Mouse (Mus musculus) heart, embryonic 11.5 days (tissue): ENCODE results near the gene Mettl8. TPM values are rescaled to one million over a fixed set of nuclear protein-coding genes. Genes with fewer than 3 reads are reported as not detected.

Experiments
- ATAC-seq: fragments of 200-750 bp; cut with Nextera tagmentation; replicated peaks from 2 replicates; pipeline ENCODE4 v1.8.0; 2017; ENCODE audit warnings: moderate library complexity; ENCODE audit not compliant: insufficient number of reproducible peaks, low FRiP score, low TSS enrichment
- H3K27ac ChIP-seq: fragments of 300-500 bp; sonication (generic); 2 replicates; pipeline ENCODE4 v1.5.1; 2014; ENCODE audit warnings: mild to moderate bottlenecking, low read depth, low read length
- H3K27me3 ChIP-seq: fragments of 300-500 bp; sonication (generic); 2 replicates; pipeline ENCODE4 v1.6.1; 2014; ENCODE audit warnings: mild to moderate bottlenecking, low read length, mixed read lengths; ENCODE audit not compliant: control insufficient read depth, insufficient read depth
- H3K36me3 ChIP-seq: fragments of 300-500 bp; sonication (generic); 2 replicates; pipeline ENCODE4 v1.6.1; 2014; ENCODE audit warnings: mild to moderate bottlenecking, low read length, moderate library complexity, mixed read lengths; ENCODE audit not compliant: control insufficient read depth, insufficient read depth
- H3K4me1 ChIP-seq: fragments of 300-500 bp; sonication (generic); 2 replicates; pipeline ENCODE4 v1.6.1; 2014; ENCODE audit warnings: low read length; ENCODE audit not compliant: control insufficient read depth, insufficient read depth
- H3K4me2 ChIP-seq: fragments of 300-500 bp; sonication (generic); 2 replicates; pipeline ENCODE4 v1.6.1; 2014; ENCODE audit warnings: mild to moderate bottlenecking, moderate library complexity
- H3K4me3 ChIP-seq: fragments of 300-500 bp; sonication (generic); 2 replicates; pipeline ENCODE4 v1.5.1; 2014; ENCODE audit warnings: low read depth, low read length
- H3K9ac ChIP-seq: fragments of 300-500 bp; sonication (generic); 2 replicates; pipeline ENCODE4 v1.6.1; 2014; ENCODE audit warnings: mild to moderate bottlenecking, low read depth, low read length, moderate library complexity
- H3K9me3 ChIP-seq: fragments of 300-500 bp; sonication (generic); replicated peaks from 2 replicates; pipeline ENCODE4 v1.6.1; 2016; ENCODE audit warnings: low read length; ENCODE audit not compliant: control insufficient read depth
- WGBS: fragments of 180-500 bp; shearing (Covaris S2); extraction: QIAGEN DNeasy Blood & Tissue Kit; methylation state at CpG from one replicate; pipeline ENCODE4 v1.1.7; 2014; ENCODE audit not compliant: insufficient replicate concordance; 5-methylcytosine and 5-hydroxymethylcytosine counted together
- polyA plus RNA-seq: library from polyadenylated mRNA; unstranded; fragments of >200 nt; fragmentation: Nextera tagmentation; extraction: Ambion mirVana; gene quantifications from 2 replicates; pipeline ENCODE4 v1.2.1, GENCODE M21; 2014

The Mettl8 gene
- polyA plus RNA-seq, 1 experiment from 2014 or later: 15.5 TPM

GRCm38 (mm10) chr2:70989201-70990191, 65.9 kb downstream of the Mettl8 start:
- Histone ChIP-seq H3K36me3 (no peaks in the 10 kb centered on the region), H3K4me2 (peak overlapping the region; percentile 62), H3K4me1 (peaks cover 18% of the 10 kb centered on the region), H3K27me3 (no peaks in the 10 kb centered on the region), H3K4me3 (peak overlapping the region; percentile 2; the same call in 1 of the 2 replicates), H3K9me3 (no peaks in the 10 kb centered on the region; the same call in 1 of the 2 replicates), H3K27ac (peak overlapping the region; percentile 92), H3K9ac (peak overlapping the region; percentile 54)
- ATAC-seq: peak; percentile 73
- 32% methylated on average over 17 of the region's 17 CpGs for WGBS

DNA sequence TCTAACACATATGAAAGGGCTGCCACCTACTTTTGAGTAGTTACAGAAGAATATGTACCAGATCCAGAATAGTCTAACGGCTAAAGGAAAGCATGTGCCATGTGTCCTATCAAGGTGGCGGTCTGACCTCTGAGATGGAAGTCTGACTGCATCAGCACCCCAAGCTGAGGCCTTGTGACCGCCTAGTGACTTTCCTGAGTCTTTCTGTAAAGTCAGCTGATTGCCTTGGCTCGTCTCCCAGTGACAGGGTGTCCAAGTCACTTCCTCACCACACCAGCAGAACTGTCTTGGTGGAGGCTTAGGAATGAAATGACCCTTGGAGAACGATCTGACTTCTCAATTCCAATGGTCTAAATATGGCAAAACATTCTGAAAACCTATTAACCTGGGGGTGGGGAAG, 77.1 kb downstream of the Mettl8 start:
- Histone ChIP-seq H3K36me3 (no peaks in the 10 kb centered on the region), H3K4me3 (no peak overlapping the region), H3K27ac (no peak overlapping the region), H3K9me3 (no peaks in the 10 kb centered on the region; the same call in 1 of the 2 replicates), H3K9ac (no peak overlapping the region), H3K27me3 (no peaks in the 10 kb centered on the region), H3K4me1 (peaks cover 3% of the 10 kb centered on the region; the same call in 1 of the 2 replicates), H3K4me2 (no peak overlapping the region)
- WGBS: 80% methylated on average over 5 of the region's 5 CpGs
- ATAC-seq: no peak

DNA sequence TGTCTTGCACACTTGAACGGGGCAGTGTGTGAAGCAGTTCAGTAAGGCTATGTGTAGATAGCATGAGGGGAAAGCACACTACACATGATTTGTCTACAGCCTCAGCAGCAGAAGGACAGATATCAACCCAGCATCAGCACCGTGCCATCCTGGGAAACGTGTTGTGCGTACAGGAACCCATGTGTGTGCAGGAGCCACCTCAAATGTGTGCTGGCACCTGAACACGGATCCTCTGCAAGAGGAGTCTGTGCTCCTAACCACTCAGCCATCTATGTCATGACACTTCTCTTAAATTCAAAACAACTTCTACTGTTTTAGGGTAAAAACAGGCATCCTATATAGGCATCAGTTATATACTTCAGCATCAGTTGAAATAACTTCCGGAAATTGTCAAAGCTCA, 80.6 kb downstream of the Mettl8 start:
- no peaks in the 10 kb centered on the region for H3K36me3 ChIP-seq
- no peak overlapping the region for H3K27ac ChIP-seq
- WGBS: 91% methylated on average over 6 of the region's 6 CpGs
- H3K27me3 ChIP-seq: no peaks in the 10 kb centered on the region
- H3K4me1 ChIP-seq: peaks cover 6% of the 10 kb centered on the region; the same call in 1 of the 2 replicates
- no peak overlapping the region for H3K4me3 ChIP-seq
- H3K9me3 ChIP-seq: no peaks in the 10 kb centered on the region
- H3K4me2 ChIP-seq: no peak overlapping the region
- ATAC-seq: no peak
- H3K9ac ChIP-seq: no peak overlapping the region

GRCm38 (mm10) chr2:70972795-70973518, 82.4 kb downstream of the Mettl8 start:
- no peak overlapping the region for H3K4me2 ChIP-seq
- no peaks in the 10 kb centered on the region for H3K9me3 ChIP-seq
- H3K27ac ChIP-seq: no peak overlapping the region
- peaks cover 5% of the 10 kb centered on the region; the same call in 1 of the 2 replicates for H3K4me1 ChIP-seq
- H3K36me3 ChIP-seq: no peaks in the 10 kb centered on the region
- H3K9ac ChIP-seq: no peak overlapping the region
- no peak overlapping the region for H3K4me3 ChIP-seq
- WGBS: 63% methylated on average over 16 of the region's 16 CpGs
- no peak for ATAC-seq
- H3K27me3 ChIP-seq: no peaks in the 10 kb centered on the region

DNA sequence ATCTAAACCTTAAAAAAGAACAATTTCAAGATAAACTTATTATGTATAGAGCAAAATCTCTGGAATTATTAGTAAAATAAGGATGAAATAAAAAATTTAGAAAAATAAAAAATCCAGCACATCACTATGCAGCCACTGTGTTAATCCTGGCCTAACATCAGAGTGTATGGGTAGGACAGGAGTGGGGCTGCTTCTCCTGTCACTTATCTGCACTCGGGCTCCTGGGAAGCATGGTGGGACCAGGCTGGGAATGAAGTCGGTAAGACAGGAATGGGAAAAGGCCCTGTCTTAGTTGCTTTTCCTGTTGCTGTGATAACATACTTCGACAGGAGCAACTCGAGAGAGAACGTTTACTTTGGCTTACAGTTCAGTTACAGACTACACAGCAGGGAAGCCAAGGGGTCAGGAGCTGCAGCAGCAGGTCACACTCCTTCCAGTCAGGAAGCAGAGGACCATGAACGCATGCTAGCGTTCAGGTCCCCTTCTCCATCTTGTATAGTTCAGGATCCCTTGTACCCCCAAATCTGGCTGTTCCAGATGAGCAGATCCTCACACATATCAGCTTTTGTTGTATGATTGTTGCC, 85.1 kb downstream of the Mettl8 start:
- Histone ChIP-seq H3K9ac (no peak overlapping the region), H3K27ac (peak overlapping the region; percentile 65; the same call in 1 of the 2 replicates), H3K4me3 (no peak overlapping the region), H3K27me3 (no peaks in the 10 kb centered on the region), H3K4me1 (peaks cover 5% of the 10 kb centered on the region; the same call in 1 of the 2 replicates), H3K36me3 (no peaks in the 10 kb centered on the region), H3K9me3 (no peaks in the 10 kb centered on the region), H3K4me2 (no peak overlapping the region)
- peak; percentile 46 for ATAC-seq
- 29% methylated on average over 7 of the region's 7 CpGs for WGBS

- Histone ChIP-seq H3K27me3 (no peaks in the 10 kb centered on the region), H3K9ac (no peak overlapping the region), H3K27ac (no peak overlapping the region), H3K4me1 (peaks cover 5% of the 10 kb centered on the region; the same call in 1 of the 2 replicates), H3K9me3 (no peaks in the 10 kb centered on the region), H3K4me3 (no peak overlapping the region), H3K36me3 (no peaks in the 10 kb centered on the region), H3K4me2 (no peak overlapping the region)
- no peak for ATAC-seq
- 76% methylated on average over 2 of the region's 2 CpGs for WGBS
Measured at GRCm38 (mm10) chr2:70968305-70968704, 87.1 kb downstream of the Mettl8 start.

- H3K36me3 ChIP-seq: no peaks in the 10 kb centered on the region
- H3K27me3 ChIP-seq: no peaks in the 10 kb centered on the region
- no peak overlapping the region for H3K27ac ChIP-seq
- H3K4me1 ChIP-seq: peaks cover 5% of the 10 kb centered on the region; the same call in 1 of the 2 replicates
- WGBS: 71% methylated on average over 1 of the region's 1 CpGs
- ATAC-seq: no peak
- no peaks in the 10 kb centered on the region for H3K9me3 ChIP-seq
- H3K4me2 ChIP-seq: no peak overlapping the region
- no peak overlapping the region for H3K4me3 ChIP-seq
- H3K9ac ChIP-seq: no peak overlapping the region
Measured at GRCm38 (mm10) chr2:70967216-70967615, 88.2 kb downstream of the Mettl8 start.

DNA sequence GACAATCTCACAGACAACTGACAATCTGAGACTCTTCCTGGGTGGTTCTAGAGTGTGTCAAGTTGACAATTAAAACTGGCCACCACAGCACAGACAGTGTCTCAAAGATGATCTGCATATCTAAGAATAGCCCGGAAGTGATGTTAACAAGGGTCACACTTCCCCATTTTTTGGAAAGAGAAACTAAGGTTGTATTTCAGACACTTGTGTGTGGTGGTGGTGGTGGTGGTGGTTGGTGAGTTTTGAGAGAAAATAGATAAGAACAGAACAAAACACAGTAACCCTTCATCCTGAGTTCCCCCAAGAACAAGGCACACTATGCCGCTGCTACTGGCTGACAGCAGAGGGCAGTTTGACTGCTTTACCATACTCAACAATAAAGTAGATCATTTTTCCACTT, 90.6 kb downstream of the Mettl8 start:
- no peaks in the 10 kb centered on the region for H3K36me3 ChIP-seq
- no peak overlapping the region for H3K4me2 ChIP-seq
- no peaks in the 10 kb centered on the region for H3K27me3 ChIP-seq
- H3K4me1 ChIP-seq: peaks cover 2% of the 10 kb centered on the region; the same call in 1 of the 2 replicates
- no peak overlapping the region for H3K27ac ChIP-seq
- ATAC-seq: no peak
- 87% methylated on average over 2 of the region's 2 CpGs for WGBS
- H3K9ac ChIP-seq: no peak overlapping the region
- H3K9me3 ChIP-seq: no peaks in the 10 kb centered on the region
- H3K4me3 ChIP-seq: no peak overlapping the region
